Mouse (Mus musculus): Measurements from ENCODE around the gene Eea1. TPM values are rescaled to one million over a fixed set of nuclear protein-coding genes. Genes with fewer than 3 reads are reported as not detected.

Gene Eea1
- total RNA-seq, 2 experiments from 2014 or later: 34.3 to 37.1 TPM

Other genes starting within 250 kb of the Eea1 start
- gene Gm33543, start 97.7 kb upstream of the Eea1 start, total RNA-seq (2021): 1 to 10 TPM in 1 of 2 experiments, under 1 TPM in 1; 0.64 to 1.6 TPM
- gene Gm5426, start 196.0 kb downstream of the Eea1 start, total RNA-seq (2021): not detected

Data from heart, postnatal 10 days (tissue).